Mouse (Mus musculus) liver, adult 2 months (tissue): ENCODE results near the gene Sds. TPM values are rescaled to one million over a fixed set of nuclear protein-coding genes. Genes with fewer than 3 reads are reported as not detected.

ENCODE experiments used
- DNase-seq: peaks from one replicate; pipeline ENCODE4 v3.0.0-alpha.2; 2011; ENCODE audit warnings: low read depth, low spot score; ENCODE audit errors: extremely low read depth
- H3K27ac ChIP-seq: fragments of 200-500 bp; replicated peaks from 2 replicates; pipeline ENCODE4 v1.5.1; 2012; ENCODE audit warnings: low read depth, mild to moderate bottlenecking, control low read depth, inconsistent platforms, low read length; ENCODE audit not compliant: insufficient read depth
- H3K27me3 ChIP-seq: fragments of 200-500 bp; 2 replicates; pipeline ENCODE4 v1.6.1; 2012; ENCODE audit warnings: mild to moderate bottlenecking, moderate library complexity, low read length, inconsistent platforms; ENCODE audit not compliant: control insufficient read depth, insufficient read depth
- H3K36me3 ChIP-seq: fragments of 200-500 bp; 2 replicates; pipeline ENCODE4 v1.6.1; 2012; ENCODE audit warnings: low read length, inconsistent platforms; ENCODE audit not compliant: control insufficient read depth, insufficient read depth
- H3K4me1 ChIP-seq: fragments of 200-500 bp; 2 replicates; pipeline ENCODE4 v1.6.1; 2011; ENCODE audit warnings: low read length; ENCODE audit not compliant: control insufficient read depth, insufficient read depth
- H3K4me3 ChIP-seq: fragments of 200-500 bp; 2 replicates; pipeline ENCODE4 v1.5.1; 2011; ENCODE audit warnings: low read depth, mild to moderate bottlenecking, control low read depth, low read length, moderate library complexity; ENCODE audit not compliant: insufficient read depth
- H3K79me2 ChIP-seq: fragments of 200-500 bp; 2 replicates; pipeline ENCODE4 v1.6.1; 2012; ENCODE audit warnings: inconsistent platforms, mild to moderate bottlenecking, low read length, moderate library complexity; ENCODE audit not compliant: control insufficient read depth, insufficient read depth
- H3K9ac ChIP-seq: fragments of 200-500 bp; 2 replicates; pipeline ENCODE4 v1.6.1; 2012; ENCODE audit warnings: low read depth, mild to moderate bottlenecking, control low read depth, inconsistent platforms, low read length
- CTCF ChIP-seq: fragments of 200-500 bp; IDR thresholded peaks from 2 replicates; pipeline ENCODE4 v1.5.1; 2011; ENCODE audit warnings: low read depth, low read length, control low read depth
- POLR2A ChIP-seq: fragments of 200-500 bp; IDR thresholded peaks from 2 replicates; pipeline ENCODE4 v1.6.1; 2011; ENCODE audit warnings: low read length, control low read depth; ENCODE audit not compliant: insufficient read depth; ENCODE audit errors: extremely low read depth
- WGBS: fragments of 180-500 bp; shearing (Covaris S2); methylation state at CpG from one replicate; pipeline ENCODE4 v1.1.7; 2018; 5-methylcytosine and 5-hydroxymethylcytosine counted together
- polyA plus RNA-seq: library from polyadenylated mRNA; depleted of rRNA; stranded (reverse); fragments of >200 nt; gene quantifications from 2 replicates; pipeline ENCODE4 v1.2.3, GENCODE M21; 2012
- total RNA-seq: library from RNA; depleted of rRNA; stranded (reverse); fragments of >200 nt; gene quantifications from 2 replicates; pipeline ENCODE4 v1.2.3, GENCODE M21; 2014

Sds gene
- total and polyA plus RNA-seq, 2 experiments, result 410 to 648 TPM

DNA sequence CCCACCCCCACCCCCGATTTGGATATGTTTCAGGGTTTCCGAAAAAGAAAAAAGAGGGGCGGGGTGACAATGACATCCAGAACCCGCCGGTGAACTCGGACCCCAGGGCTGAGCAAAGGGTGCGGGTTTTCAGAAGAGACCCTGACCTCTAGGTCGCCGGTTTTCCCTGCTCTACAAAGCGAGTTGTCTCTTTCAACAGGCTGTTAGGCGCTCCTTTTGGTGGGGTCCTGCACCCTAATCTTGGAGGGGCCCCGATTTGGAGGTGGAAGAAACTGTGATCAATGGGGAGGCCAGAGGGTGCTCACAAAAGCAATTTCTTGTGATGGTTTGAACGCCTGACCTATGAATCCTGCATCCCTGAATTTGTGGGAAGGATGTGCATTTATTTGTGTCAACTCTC lies 37.9 kb upstream of the Sds start:
- TF ChIP-seq POLR2A (no peak), CTCF (no peak)
- 1% methylated on average over 13 of the region's 13 CpGs for WGBS

DNA sequence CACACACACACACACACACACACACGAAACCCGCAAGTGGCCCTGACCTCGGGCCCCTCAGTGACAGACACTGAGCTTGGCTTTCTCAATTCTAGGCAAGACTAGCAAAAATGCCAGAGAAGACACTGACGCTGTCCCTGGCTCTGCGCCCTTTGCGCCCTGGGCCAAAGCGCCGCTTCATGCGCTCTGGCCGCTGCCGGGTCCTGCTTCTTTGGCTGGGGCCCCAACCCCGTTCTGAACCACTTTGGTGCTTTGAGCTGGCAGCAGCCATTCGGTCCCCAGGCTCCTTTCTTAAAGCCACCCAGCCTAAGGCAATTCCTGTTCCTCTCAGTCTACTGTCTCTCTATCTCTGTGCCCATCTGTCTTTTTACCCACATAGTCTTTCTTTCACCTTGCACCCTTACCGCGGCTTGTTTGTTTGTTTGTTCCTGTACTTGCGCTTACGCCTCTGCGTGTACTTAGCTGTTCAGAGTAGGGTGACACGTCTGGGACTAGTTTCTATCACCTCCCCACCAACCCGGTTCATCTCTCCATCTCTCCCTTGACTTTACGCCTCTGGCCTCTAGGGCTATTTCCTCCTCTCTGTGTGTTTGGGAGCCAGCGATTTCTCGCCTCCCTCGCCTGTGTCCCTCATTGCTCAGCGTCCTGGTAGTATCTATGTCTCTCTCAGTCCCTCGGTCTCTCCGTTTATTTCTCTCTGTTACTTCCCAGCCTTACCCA lies 37.2 kb upstream of the Sds start:
- H3K27me3 ChIP-seq, result peaks cover 30% of the 10 kb centered on the region
- WGBS, result 3% methylated on average over 27 of the region's 27 CpGs
- no peak for DNase-seq

More for the DNA sequence above, 37.9 kb upstream of the Sds start:
- Histone ChIP-seq H3K27me3 (peaks cover 30% of the 10 kb centered on the region), H3K9ac (no peak overlapping the region), H3K27ac (no peak overlapping the region), H3K79me2 (no peaks in the 10 kb centered on the region), H3K4me3 (no peak overlapping the region), H3K4me1 (no peaks in the 10 kb centered on the region), H3K36me3 (no peaks in the 10 kb centered on the region)
- no peak for DNase-seq

GRCm38 (mm10) chr5:120439887-120440670 lies 36.2 kb upstream of the Sds start:
- no peak for DNase-seq
- Histone ChIP-seq H3K27me3 (peaks cover 26% of the 10 kb centered on the region), H3K4me3 (no peak overlapping the region), H3K36me3 (no peaks in the 10 kb centered on the region), H3K79me2 (no peaks in the 10 kb centered on the region), H3K9ac (no peak overlapping the region), H3K4me1 (no peaks in the 10 kb centered on the region), H3K27ac (no peak overlapping the region)
- 4% methylated on average over 61 of the region's 61 CpGs for WGBS
- no peak for TF ChIP-seq CTCF
- no peak for TF ChIP-seq POLR2A

More for the DNA sequence above, 37.2 kb upstream of the Sds start:
- Histone ChIP-seq H3K9ac (no peak overlapping the region), H3K4me3 (no peak overlapping the region), H3K27ac (no peak overlapping the region), H3K4me1 (no peaks in the 10 kb centered on the region), H3K79me2 (no peaks in the 10 kb centered on the region), H3K36me3 (no peaks in the 10 kb centered on the region)
- TF ChIP-seq POLR2A (no peak), CTCF (no peak)

DNA sequence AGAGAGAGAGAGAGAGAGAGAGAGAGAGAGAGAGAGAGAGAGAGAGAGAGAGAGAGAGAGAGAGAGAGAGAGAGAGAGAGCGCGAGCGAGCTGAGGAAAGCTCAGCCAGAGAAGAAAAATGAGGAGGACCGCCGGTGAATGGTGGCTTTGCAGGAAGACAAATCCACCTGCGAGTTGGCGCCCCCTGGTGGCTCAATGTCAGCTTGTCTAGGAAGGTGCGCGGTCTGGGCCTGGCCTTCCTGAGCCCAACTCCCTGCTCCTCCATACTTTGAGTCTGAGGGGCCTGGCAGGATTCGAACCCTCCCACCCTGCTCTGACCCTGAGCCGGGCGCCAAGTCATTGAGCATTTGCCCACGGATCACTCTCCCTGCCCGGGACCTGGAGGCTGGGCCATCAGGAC lies 35.6 kb upstream of the Sds start:
- TF ChIP-seq CTCF (peak; percentile 93), POLR2A (no peak)
- no peaks in the 10 kb centered on the region for H3K36me3 ChIP-seq
- H3K27ac ChIP-seq, result no peak overlapping the region
- WGBS, result 5% methylated on average over 14 of the region's 14 CpGs
- H3K27me3 ChIP-seq, result peaks cover 21% of the 10 kb centered on the region
- H3K9ac ChIP-seq, result no peak overlapping the region
- H3K79me2 ChIP-seq, result no peaks in the 10 kb centered on the region
- no peaks in the 10 kb centered on the region for H3K4me1 ChIP-seq
- peak; percentile 55 for DNase-seq
- H3K4me3 ChIP-seq, result no peak overlapping the region

GRCm38 (mm10) chr5:120447305-120447704 lies 29.0 kb upstream of the Sds start:
- no peak for DNase-seq
- 41% methylated on average over 13 of the region's 13 CpGs for WGBS
- no peak overlapping the region for H3K4me3 ChIP-seq
- H3K27ac ChIP-seq, result no peak overlapping the region
- peaks cover 4% of the 10 kb centered on the region; the same call in 1 of the 2 replicates for H3K27me3 ChIP-seq
- H3K36me3 ChIP-seq, result no peaks in the 10 kb centered on the region
- TF ChIP-seq CTCF (no peak), POLR2A (no peak)
- H3K4me1 ChIP-seq, result no peaks in the 10 kb centered on the region
- H3K9ac ChIP-seq, result no peak overlapping the region
- no peaks in the 10 kb centered on the region for H3K79me2 ChIP-seq
